Mouse (Mus musculus) kidney, adult 2 months (tissue): ENCODE data around the gene Brca1.

Experiments used
- CTCF ChIP-seq: fragments of 200-500 bp; conservative IDR thresholded peaks from 2 replicates; pipeline ENCODE4 v1.5.1; 2011; ENCODE audit warnings: low read depth, mild to moderate bottlenecking, control low read depth, low read length, moderate library complexity, mixed read lengths; ENCODE audit not compliant: insufficient read depth, insufficient read length
- POLR2A ChIP-seq: fragments of 200-500 bp; IDR thresholded peaks from one replicate; pipeline ENCODE4 v1.6.1; 2011; ENCODE audit warnings: low read depth, low read length, control low read depth

- no peak for TF ChIP-seq CTCF
- TF ChIP-seq POLR2A = no peak
Observed at GRCm38 (mm10) chr11:101553354-101553930, 1.7 kb upstream of the Brca1 start.
